Mouse (Mus musculus) adrenal gland, postnatal 14 days (tissue): ENCODE measurements around the gene Gm12695. TPM values are rescaled to one million over a fixed set of nuclear protein-coding genes. Genes with fewer than 3 reads are reported as not detected.

Experiments used
- DNase-seq: peaks from one replicate; pipeline ENCODE4 v3.0.0; 2021; ENCODE audit warnings: mixed read lengths
- total RNA-seq: library from RNA; stranded (reverse); gene quantifications from 2 replicates; pipeline ENCODE4 v1.2.3, GENCODE M21; 2021

Gene Gm12695
- total RNA-seq, 1 experiment from 2014 or later, result not detected

GRCm38 (mm10) chr4:96697511-96698217 lies 87.3 kb downstream of the Gm12695 start:
- DNase-seq, result no peak

GRCm38 (mm10) chr4:96696614-96697360 lies 88.2 kb downstream of the Gm12695 start:
- DNase-seq, result peak; percentile 62

DNA sequence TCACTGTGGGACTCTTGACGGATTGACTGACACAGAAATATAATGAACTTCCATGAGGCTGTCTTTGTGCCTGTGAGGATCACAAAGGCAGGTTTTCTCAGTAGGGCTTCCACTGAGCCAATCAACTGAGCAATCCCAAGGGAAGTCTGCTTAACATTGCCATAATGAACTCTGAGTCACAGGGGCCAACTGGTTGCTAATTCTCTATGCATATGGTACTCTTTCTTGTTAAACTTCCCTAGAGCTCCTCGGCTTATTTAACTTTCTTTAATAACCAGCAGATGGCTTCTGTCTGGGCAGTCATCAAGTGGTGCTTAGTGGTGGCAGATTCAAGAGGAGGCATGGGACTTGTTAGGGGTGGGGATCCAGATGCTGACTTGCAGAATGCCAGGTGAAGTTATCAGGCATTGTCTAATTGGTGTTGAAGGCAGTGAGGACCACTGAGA lies 97.6 kb downstream of the Gm12695 start:
- DNase-seq, result no peak

- DNase-seq, result no peak
Measured at GRCm38 (mm10) chr4:96683474-96683873, 101.5 kb downstream of the Gm12695 start.

DNA sequence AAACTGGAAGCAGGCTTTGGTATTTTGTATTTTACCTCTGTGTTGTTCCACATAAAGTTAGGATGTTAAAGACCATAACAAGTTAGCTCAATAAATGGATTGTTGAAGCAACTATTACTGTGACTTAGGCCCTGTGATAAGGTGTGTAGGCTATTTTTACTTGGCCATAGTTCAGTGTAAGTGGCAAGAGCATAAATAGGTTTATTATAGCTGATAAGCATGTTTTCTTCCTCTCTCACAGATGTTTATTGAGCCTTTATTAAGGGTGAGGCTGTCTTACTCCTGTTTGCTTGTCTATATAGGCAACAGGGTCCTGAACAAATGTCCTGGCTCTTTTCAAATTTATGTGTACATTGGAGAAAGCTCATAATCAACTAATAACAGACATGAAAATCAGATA lies 104.0 kb downstream of the Gm12695 start:
- no peak for DNase-seq

- DNase-seq, result peak; percentile 61
Measured at GRCm38 (mm10) chr4:96680233-96680632, 104.8 kb downstream of the Gm12695 start.

Other genes with a start within 250 kb of the Gm12695 start
- gene Cyp2j6, start 231.5 kb downstream of the Gm12695 start, total RNA-seq, result 6.7 and 7.7 TPM in 2 replicates
- gene Cyp2j9, start 193.6 kb downstream of the Gm12695 start, total RNA-seq, result 1.4 and 2.0 TPM in 2 replicates
- 0.75 and 13.9 TPM in 2 replicates for gene Cyp2j5, start 121.0 kb downstream of the Gm12695 start, total RNA-seq